Mouse (Mus musculus) liver (tissue): ENCODE results near the gene Xpnpep1.

Experiments used
- DNase-seq: peaks from one replicate; pipeline ENCODE4 v3.0.0-alpha.2; 2020; ENCODE audit warnings: mixed read lengths

Xpnpep1 gene

DNA sequence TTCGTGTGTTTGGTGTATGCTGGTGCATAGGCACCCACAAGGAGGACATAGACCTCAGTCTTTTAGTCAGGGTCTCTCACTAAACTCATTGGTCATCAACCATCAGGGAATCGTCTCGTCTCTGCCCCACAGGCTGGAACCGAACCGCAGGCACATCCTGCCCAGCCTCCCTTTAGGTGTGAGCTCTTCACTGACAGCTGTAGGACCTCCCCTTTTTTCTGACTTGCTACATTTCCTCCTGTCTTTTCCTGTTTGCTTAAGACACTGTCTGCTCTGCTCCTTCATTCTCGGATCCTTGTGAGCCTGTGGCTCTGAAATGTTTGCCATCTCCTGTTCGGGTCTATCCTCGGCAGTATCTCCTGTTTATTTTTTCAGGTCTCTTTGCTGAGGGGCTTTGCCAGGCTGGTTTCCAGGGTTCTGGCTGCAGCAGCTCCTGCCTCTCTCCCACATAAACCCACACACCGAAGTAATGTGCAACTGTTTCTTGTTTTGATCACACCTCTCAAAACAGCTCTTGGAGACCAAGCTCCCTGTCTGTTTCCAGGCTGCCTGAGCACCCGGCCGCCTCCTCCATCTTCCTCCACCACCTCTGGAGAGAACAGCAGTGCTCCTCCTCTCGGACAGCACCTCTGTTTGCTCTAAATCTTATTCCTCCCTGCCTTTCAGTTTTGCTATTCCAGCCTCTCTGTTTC lies 60.8 kb downstream of the Xpnpep1 start:
- DNase-seq: no peak

GRCm38 (mm10) chr19:52975564-52976185 lies 64.3 kb downstream of the Xpnpep1 start:
- peak; percentile 75 for DNase-seq

DNA sequence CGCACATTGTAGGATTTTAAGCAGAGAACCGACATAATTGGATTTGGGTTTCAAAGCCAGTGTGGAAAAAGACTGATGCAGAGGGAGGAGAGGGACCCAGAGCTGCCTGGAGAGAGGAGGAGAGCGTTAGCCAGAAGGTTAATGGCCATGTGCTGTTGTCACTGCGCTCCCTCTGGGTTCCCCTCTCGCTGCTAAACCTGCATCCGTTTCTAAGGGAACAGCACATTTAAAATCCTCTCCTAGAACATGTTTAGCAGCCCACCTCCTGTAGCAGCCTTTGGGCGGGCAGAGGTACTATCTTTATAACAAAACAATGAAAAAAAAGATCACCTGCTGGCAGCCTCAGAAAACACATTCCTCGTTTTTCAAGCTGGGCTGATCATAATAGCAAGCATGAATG lies 73.7 kb downstream of the Xpnpep1 start:
- no peak for DNase-seq

DNA sequence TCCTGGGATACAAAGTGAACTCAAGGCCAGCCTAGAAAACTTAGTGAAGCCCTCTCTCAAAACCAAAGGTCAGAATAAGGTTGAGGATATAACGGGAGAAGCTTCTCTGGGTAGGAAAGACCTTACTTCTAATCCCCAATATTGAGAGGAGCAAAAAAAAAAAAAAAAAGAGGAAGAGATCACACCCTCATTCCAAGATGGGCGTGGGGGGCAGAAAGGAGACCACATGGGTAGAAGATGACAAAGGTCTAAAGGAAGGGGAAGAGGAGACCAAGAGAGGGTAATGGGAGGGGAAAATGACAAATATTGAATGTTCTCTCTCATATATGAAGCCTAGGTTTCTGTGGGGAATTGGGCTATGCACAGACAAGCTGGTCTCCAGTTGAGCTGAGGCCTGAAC lies 77.3 kb downstream of the Xpnpep1 start:
- DNase-seq: no peak

GRCm38 (mm10) chr19:52922678-52923495 lies 117.1 kb downstream of the Xpnpep1 start:
- DNase-seq: peak; percentile 50

DNA sequence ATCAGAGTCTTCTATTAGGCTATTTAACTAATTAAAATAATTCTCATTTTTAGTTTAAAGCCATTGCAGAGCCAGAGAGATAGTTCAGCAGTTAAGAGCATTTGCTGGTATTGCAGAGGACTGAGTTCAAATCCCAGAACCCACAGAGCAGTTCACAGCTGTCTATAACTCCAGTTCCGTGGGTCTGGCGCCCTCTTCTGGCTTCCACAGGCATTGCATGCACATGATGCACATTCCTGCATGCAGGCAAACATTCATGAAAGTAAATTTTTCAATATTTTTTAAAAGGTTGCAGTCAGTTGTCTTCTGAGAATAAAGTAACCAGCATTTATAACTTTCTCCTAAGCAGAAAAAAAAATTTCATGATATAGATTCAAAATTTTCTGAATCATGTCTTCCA lies 135.8 kb downstream of the Xpnpep1 start:
- DNase-seq: no peak

- DNase-seq: no peak
Observed at GRCm38 (mm10) chr19:52891807-52892442, 148.1 kb downstream of the Xpnpep1 start.
